31 mouse cellular contexts compared by ENCODE assay signal in genomic region chr6:131294435-131295112, GRCm38 (mm10). TPM values are rescaled to one million over a fixed set of nuclear protein-coding genes. Genes with fewer than 3 reads are reported as not detected.
DNase-seq lines count a peak whose midpoint lies in the region; ATAC-seq and TF ChIP-seq lines count a peak whose summit lies in the region.
"Had no signal": no experiment of that assay in that cellular context is flagged by ENCODE, and none has a peak within 500 bp of the region (broad histone marks: within the 10 kb centered on the region; RNA-seq: fewer than 3 reads in every experiment).

No protein-coding gene starts in this region.

- ATAC-seq in liver, embryonic 15.5 days (ENCODE audit: insufficient read depth) = no peak
- ATAC-seq in liver, embryonic 11.5 days (replicated peaks; ENCODE audit: low FRiP score) = no peak
- ATAC-seq in intestine, embryonic 16.5 days = peak; percentile 91
- ATAC-seq: forebrain, embryonic 14.5 days had no signal

- TF ChIP-seq CTCF in small intestine, adult 2 months (IDR thresholded peaks at IDR 0.05; ENCODE audit: extremely low read depth, insufficient read length, insufficient replicate concordance, low read depth, low read length) = no peak

- no peak overlapping the region for H3K9ac ChIP-seq in liver, embryonic 15.5 days
- no peak overlapping the region for H3K9ac ChIP-seq in liver, embryonic 11.5 days (ENCODE audit: low read depth, low read length)
- H3K9ac ChIP-seq in intestine, embryonic 16.5 days (ENCODE audit: low read depth, low read length) = no peak overlapping the region
- H3K9ac ChIP-seq: embryonic facial prominence, embryonic 12.5 days; limb, embryonic 15.5 days; lung, embryonic 14.5 days had no signal

- H3K27ac ChIP-seq in liver, embryonic 15.5 days (replicated peaks) = no peak overlapping the region
- no peak overlapping the region for H3K27ac ChIP-seq in liver, embryonic 11.5 days (ENCODE audit: low read depth, low read length)
- H3K27ac ChIP-seq in intestine, embryonic 16.5 days (ENCODE audit: low read length) = peak overlapping the region; percentile 84
- peak overlapping the region; percentile 93 for H3K27ac ChIP-seq in small intestine, adult 2 months (ENCODE audit: insufficient read depth, low read depth, low read length)
- H3K27ac ChIP-seq: embryonic facial prominence, embryonic 12.5 days; hindbrain, embryonic 14.5 days; kidney, postnatal 0 days; limb, embryonic 10.5 days; limb, embryonic 15.5 days had no signal

- peaks cover 25% of the 10 kb centered on the region for H3K4me1 ChIP-seq in liver, embryonic 15.5 days (replicated peaks)
- H3K4me1 ChIP-seq in liver, embryonic 11.5 days (replicated peaks; ENCODE audit: control insufficient read depth, insufficient read depth, low read length) = peaks cover 6% of the 10 kb centered on the region
- peaks cover 5% of the 10 kb centered on the region for H3K4me1 ChIP-seq in intestine, embryonic 16.5 days (ENCODE audit: control insufficient read depth, insufficient read depth, low read length)
- H3K4me1 ChIP-seq in small intestine, adult 2 months (ENCODE audit: control insufficient read depth, insufficient read depth, insufficient read length, low read length) = peaks cover 3% of the 10 kb centered on the region; the same call in 1 of the 2 replicates

- 0 out of 2 replicates have a peak overlapping the region, but pooled peaks have one; percentile 82 for H3K4me2 ChIP-seq in liver, embryonic 15.5 days
- no peak overlapping the region for H3K4me2 ChIP-seq in liver, embryonic 11.5 days
- H3K4me2 ChIP-seq in intestine, embryonic 16.5 days (ENCODE audit: low read depth, low read length) = peak overlapping the region; percentile 25; the same call in 1 of the 2 replicates
- H3K4me2 ChIP-seq: embryonic facial prominence, embryonic 12.5 days; heart, embryonic 11.5 days; limb, embryonic 15.5 days had no signal

- TF ChIP-seq POLR2A in small intestine, adult 2 months (IDR thresholded peaks at IDR 0.05; ENCODE audit: low read depth, low read length) = no peak

- H3K4me3 ChIP-seq in liver, embryonic 15.5 days (replicated peaks) = no peak overlapping the region
- no peak overlapping the region for H3K4me3 ChIP-seq in liver, embryonic 11.5 days (ENCODE audit: low read depth, low read length)
- H3K4me3 ChIP-seq in intestine, embryonic 16.5 days (ENCODE audit: low read length) = no peak overlapping the region
- no peak overlapping the region for H3K4me3 ChIP-seq in small intestine, adult 2 months (ENCODE audit: low read depth, low read length)
- H3K4me3 ChIP-seq: embryonic facial prominence, embryonic 12.5 days; limb, embryonic 15.5 days had no signal

- H3K9me3 ChIP-seq in liver, embryonic 15.5 days (replicated peaks) = no peaks in the 10 kb centered on the region
- no peaks in the 10 kb centered on the region for H3K9me3 ChIP-seq in liver, embryonic 11.5 days (ENCODE audit: control insufficient read depth, low read length)
- no peaks in the 10 kb centered on the region for H3K9me3 ChIP-seq in intestine, embryonic 16.5 days (ENCODE audit: control insufficient read depth, low read length)
- H3K9me3 ChIP-seq: embryonic facial prominence, embryonic 12.5 days; limb, embryonic 10.5 days; limb, embryonic 15.5 days had no signal

- no peaks in the 10 kb centered on the region for H3K27me3 ChIP-seq in liver, embryonic 15.5 days
- no peaks in the 10 kb centered on the region for H3K27me3 ChIP-seq in liver, embryonic 11.5 days (replicated peaks; ENCODE audit: control insufficient read depth, insufficient read depth, low read length)
- no peaks in the 10 kb centered on the region for H3K27me3 ChIP-seq in intestine, embryonic 16.5 days (replicated peaks; ENCODE audit: control insufficient read depth, insufficient read depth, low read length)
- no peaks in the 10 kb centered on the region for H3K27me3 ChIP-seq in small intestine, adult 2 months (ENCODE audit: control insufficient read depth, insufficient read depth, low read length)
- H3K27me3 ChIP-seq: embryonic facial prominence, embryonic 12.5 days; limb, embryonic 15.5 days had no signal

- DNase-seq in liver, embryonic 11.5 days (ENCODE audit: low spot score) = no peak
- DNase-seq in cerebellum, postnatal 25 days = no peak
- DNase-seq in left cerebral cortex, adult 11 months (ENCODE audit: low spot score) = no peak
- no peak for DNase-seq in right cerebral cortex, postnatal 36 days (ENCODE audit: low spot score in 2 of 2)
- DNase-seq: adrenal gland, adult 8-10 months; cerebellum, adult 11 months; cerebellum, adult 9-10 months; embryo, embryonic 11 days; gastrocnemius, postnatal 36 days; heart, adult 18-20 months; heart, postnatal 4 days; kidney, adult 8-10 months; kidney, postnatal 4 days; layer of hippocampus, postnatal 36 days; lung, embryonic 14.5 days; lung, postnatal 14 days; midbrain, embryonic 14.5 days; right cerebral cortex, adult 18-20 months; thymus, adult 2 months; thymus, postnatal 4 days had no signal

- H3K36me3 ChIP-seq in liver, embryonic 15.5 days (replicated peaks) = no peaks in the 10 kb centered on the region
- H3K36me3 ChIP-seq in liver, embryonic 11.5 days (ENCODE audit: control insufficient read depth, insufficient read depth, low read length) = no peaks in the 10 kb centered on the region
- H3K36me3 ChIP-seq in intestine, embryonic 16.5 days (ENCODE audit: control insufficient read depth, insufficient read depth, low read length) = no peaks in the 10 kb centered on the region
- peaks cover 9% of the 10 kb centered on the region for H3K36me3 ChIP-seq in small intestine, adult 2 months (ENCODE audit: control insufficient read depth, insufficient read depth, low read length)
- H3K36me3 ChIP-seq: embryonic facial prominence, embryonic 12.5 days; limb, embryonic 10.5 days; limb, embryonic 15.5 days had no signal

- 70% methylated on average over 5 of the region's 5 CpGs for WGBS in liver, embryonic 15.5 days (ENCODE audit: insufficient replicate concordance)
- 70% methylated on average over 5 of the region's 5 CpGs for WGBS in liver, embryonic 11.5 days
- 59% methylated on average over 5 of the region's 5 CpGs for WGBS in intestine, embryonic 16.5 days
- 25% methylated on average over 5 of the region's 5 CpGs for WGBS in small intestine, adult 2 months

RNA-seq across cellular contexts. Expression of gene Magohb, which starts 1.5 kb away (rescaled TPM):
- polyA plus RNA-seq in liver, embryonic 15.5 days (2015; fragmentation: Nextera tagmentation; extraction: Ambion mirVana) = 17.8 and 23.5 TPM in 2 replicates
- 59.9 and 63.6 TPM in 2 replicates for polyA plus RNA-seq in liver, embryonic 11.5 days (2014; fragmentation: Nextera tagmentation; extraction: Ambion mirVana)
- polyA plus RNA-seq in intestine, embryonic 16.5 days (2015; fragmentation: Nextera tagmentation; extraction: Ambion mirVana) = 46.1 and 48.2 TPM in 2 replicates
- 0.30 and 0.34 TPM in 2 replicates for polyA plus RNA-seq in small intestine, adult 2 months (2012; rRNA removed)

RNA-seq across cellular contexts. Expression of gene Klra2, which starts 47.4 kb away (rescaled TPM):
- polyA plus RNA-seq in liver, embryonic 15.5 days (2015; fragmentation: Nextera tagmentation; extraction: Ambion mirVana) = 0.86 and 0.93 TPM in 2 replicates
- polyA plus RNA-seq in liver, embryonic 11.5 days (2014; fragmentation: Nextera tagmentation; extraction: Ambion mirVana) = 0.10 TPM in 1 of 2 replicates, not detected in the other
- polyA plus RNA-seq in intestine, embryonic 16.5 days (2015; fragmentation: Nextera tagmentation; extraction: Ambion mirVana) = 0.82 and 1.0 TPM in 2 replicates
- 0.13 and 0.28 TPM in 2 replicates for polyA plus RNA-seq in small intestine, adult 2 months (2012; rRNA removed)
- polyA plus RNA-seq: embryonic facial prominence, embryonic 12.5 days; forebrain, embryonic 14.5 days; heart, embryonic 11.5 days; limb, embryonic 10.5 days; neural tube, embryonic 11.5 days had no signal

RNA-seq across cellular contexts. Expression of gene Styk1, which starts 58.8 kb away (rescaled TPM):
- 0.89 and 0.90 TPM in 2 replicates for polyA plus RNA-seq in liver, embryonic 15.5 days (2015; fragmentation: Nextera tagmentation; extraction: Ambion mirVana)
- 1.1 TPM in 2 replicates for polyA plus RNA-seq in liver, embryonic 11.5 days (2014; fragmentation: Nextera tagmentation; extraction: Ambion mirVana)
- 15.2 and 16.5 TPM in 2 replicates for polyA plus RNA-seq in intestine, embryonic 16.5 days (2015; fragmentation: Nextera tagmentation; extraction: Ambion mirVana)
- polyA plus RNA-seq in small intestine, adult 2 months (2012; rRNA removed) = 10.4 and 33.0 TPM in 2 replicates

Comparison
In these comparisons a context has a peak if more than half of its experiments do, and no peak if none do; other contexts are left out.
1. H3K27ac ChIP-seq: peak in intestine, embryonic 16.5 days (single experiment) and small intestine, adult 2 months (single experiment); none in liver, embryonic 15.5 days (single experiment) and liver, embryonic 11.5 days (single experiment).
2. RNA of gene Magohb, which starts 1.5 kb away (polyA plus RNA-seq): 59.9 to 63.6 TPM in liver, embryonic 11.5 days, 46.1 to 48.2 TPM in intestine, embryonic 16.5 days and 17.8 to 23.5 TPM in liver, embryonic 15.5 days; 0.30 to 0.34 TPM in small intestine, adult 2 months; every median in the first group is over 10 times any median in the second.